Mouse (Mus musculus) adrenal gland, adult (tissue): ENCODE data around the gene Lhfpl2.
A peak's percentile ranks its signal among the peaks of the same experiment; 100 is the strongest.
"Not testable (repeated sequence)": the region's sequence is repeated elsewhere in the genome, so short reads cannot be mapped to it uniquely, and the experiment has no call there.

Experiments used
- DNase-seq, 2 experiments: peaks; one replicate each; pipeline ENCODE4 v3.0.0; 2022 to 2023; ENCODE audit warnings: low spot score in 1 of 2; ENCODE audit not compliant: inconsistent age in 2 of 2

Gene Lhfpl2

DNA sequence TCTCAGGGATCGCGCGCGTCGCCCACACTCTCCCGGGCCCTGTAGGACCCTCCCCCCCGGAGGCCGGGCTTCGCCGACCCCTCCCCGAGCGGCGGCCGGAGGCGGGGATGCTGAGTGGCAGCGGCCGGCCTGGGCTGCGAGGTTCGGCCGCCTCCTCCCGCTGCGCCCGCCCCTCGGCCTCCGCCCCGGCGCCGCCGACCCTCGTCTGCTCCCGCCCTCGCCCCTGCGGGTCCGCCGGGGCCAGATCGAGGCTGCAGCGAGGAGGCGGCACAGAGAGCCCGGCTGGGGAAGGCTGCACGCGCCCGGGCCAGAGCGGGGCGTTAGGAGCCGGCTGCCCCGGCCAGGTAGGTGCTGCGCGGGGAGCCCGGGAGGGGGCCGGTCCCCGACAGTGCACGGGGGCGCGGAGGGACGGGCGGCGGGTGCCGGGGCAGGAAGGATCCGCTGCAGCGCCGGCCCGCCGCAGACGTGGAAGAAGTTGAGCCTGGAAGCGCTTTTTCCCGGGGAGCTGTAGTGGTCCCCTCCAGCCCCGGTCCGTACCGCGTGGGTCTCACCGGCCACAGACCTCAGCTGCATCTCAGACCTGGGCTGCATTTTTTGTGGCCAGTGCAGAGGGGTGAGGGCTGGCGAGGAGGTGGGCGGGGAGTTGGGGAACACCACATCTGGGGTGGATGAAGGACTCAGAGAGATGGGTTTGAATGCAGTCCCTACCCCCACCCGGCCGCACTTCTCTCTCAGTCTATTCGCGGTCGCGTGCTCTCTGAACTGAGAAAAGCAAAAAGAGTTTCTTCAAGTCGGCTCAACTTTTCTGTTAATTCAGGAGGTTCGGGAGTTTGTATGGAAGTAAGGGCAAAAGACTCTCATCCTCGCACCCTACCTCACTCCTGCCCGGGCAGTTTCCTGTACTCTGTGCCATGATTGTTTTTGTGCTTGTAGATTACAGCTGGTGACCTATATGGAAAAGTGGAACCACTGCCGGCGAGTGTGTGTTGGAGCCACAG is at the start of gene Lhfpl2:
TSS of gene Lhfpl2 (plus strand) at position 234 of the 998 bp plus-strand sequence.
- DNase-seq, result peak; percentile 61 to 86

DNA sequence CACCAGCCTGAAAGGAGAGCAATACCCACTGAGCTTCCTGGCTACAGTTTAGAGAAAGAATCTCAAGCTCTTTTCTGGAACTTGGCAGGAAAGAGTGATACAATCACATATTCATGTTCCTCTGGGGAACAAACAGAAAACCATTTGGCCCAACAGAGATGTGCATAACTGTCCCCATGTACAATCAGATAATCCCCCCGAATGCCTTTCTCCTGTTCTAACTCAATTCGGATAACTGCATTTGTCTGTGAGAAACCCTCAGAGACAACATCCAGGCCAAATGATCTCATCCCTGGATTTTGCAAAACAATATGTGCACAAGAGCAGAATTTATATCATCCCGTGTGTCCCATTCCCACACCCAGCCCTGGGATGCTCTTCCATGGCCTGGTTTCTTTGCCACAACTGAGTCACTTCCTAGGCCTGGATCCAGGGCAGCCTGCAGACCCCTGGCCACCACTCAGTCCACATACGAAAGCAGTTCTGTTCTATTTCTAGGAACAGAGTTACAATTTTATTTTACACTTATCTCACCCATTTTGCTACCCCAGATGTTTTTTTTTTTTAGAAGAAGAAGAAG is 45.5 kb upstream of the Lhfpl2 start:
- no peak for DNase-seq

DNA sequence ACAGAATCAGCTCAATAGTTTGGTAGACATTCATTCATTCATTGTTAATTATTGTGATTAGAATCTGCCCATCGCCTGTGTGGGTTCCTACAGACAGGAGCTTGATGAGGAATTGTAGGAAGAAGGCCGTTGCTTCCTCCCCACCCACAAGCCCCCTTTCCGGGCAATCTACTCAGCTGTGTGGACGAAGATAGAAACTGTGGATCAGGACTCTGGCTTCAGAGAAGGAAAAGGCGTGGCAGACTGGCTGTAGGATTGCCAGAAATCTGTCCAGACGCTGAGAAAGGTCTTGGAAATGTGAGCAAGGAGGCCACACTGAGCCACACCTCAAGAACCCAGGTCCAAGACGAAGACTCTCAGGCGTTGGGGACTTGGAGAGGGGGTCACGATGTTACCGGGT is 43.6 kb upstream of the Lhfpl2 start:
- DNase-seq, result no peak

DNA sequence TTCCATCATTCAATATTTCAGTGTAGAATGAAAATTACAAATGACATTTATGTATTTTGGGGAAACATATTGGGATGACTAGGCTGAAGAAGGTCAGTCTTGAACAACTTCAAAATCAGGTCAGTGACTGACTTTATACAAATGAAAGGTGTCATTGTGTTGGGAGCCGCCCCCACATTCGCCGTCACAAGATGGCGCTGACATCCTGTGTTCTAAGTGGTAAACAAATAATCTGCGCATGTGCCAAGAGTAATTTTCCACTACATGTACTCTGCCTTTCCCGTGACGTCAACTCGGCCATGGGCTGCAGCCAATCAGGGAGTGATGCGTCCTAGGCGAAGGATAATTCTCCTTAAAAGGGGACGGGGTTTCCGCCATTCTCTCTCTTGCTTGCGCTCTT is 33.0 kb upstream of the Lhfpl2 start:
- not testable (repeated sequence) for DNase-seq

DNA sequence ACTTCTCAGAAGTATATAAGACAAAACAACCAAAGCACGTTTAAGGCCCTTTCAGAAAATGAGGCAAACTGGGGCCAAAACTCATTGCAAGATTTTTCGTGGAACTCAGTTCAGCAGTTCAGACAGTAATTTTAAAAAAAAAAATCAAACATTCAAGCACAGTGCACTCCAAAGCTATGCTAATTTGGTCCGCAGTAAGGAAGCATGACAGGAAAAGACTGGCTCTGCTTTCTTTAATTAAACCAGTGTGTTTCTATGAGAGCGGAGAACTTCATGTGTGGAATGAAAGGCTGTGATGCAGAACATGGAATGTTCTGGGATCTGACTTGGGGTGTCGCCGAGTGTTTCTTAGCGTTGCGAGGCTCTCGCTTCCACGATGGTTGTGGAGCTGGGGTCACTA is 28.4 kb upstream of the Lhfpl2 start:
- no peak for DNase-seq

DNA sequence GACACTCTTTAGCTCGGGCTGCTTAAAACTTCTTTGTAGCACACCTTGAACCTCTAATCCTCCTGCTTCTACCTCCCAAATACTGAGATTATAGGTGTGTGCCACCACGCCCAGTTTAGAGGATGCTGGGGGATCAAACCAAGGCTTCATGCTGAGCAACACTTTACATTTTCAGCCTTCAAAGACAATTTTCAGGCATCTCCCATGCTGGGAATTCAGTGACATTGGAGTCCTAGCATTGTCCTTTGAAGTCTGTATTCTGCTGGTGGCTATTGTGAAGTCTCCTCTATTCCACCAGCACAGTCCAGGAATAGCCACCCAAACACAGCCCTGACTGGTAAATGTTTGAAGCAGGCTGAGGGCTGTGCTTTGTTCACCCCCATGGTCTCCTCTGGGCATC is 27.0 kb upstream of the Lhfpl2 start:
- DNase-seq, result no peak

DNA sequence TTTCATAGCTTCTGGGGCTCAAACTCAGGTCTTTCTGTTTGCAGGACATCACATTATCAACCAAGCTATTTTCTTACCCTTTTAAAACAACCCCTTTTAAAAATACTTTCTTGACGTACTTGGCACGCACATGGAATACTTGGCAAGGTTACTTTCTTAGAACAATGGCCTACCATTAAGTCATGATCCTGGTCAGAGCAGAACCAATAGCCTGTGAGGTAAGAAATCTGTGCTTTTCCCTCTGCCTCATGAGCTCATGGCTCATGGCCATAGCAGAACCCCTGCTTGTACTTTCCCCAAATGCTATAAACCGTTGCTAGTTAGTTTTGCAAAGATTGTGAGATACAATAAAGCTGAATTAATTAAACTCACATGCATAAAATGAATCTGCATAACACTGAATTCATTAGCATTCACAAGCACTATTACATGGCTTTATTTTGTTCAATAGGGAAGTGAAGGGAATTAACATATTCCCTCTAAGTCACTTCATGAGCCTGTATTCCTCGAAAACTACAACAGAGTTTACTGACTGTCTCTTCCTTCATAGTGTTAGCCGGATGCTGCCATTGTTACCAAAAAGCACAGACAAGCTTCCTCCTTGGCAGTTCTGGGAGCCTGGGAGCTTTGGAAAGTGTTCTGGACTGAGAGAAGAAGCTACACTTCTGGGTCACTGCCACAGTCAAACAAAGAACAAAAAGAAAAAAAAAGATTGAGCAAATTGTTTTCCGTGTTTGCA is 20.1 kb upstream of the Lhfpl2 start:
- DNase-seq, result no peak

DNA sequence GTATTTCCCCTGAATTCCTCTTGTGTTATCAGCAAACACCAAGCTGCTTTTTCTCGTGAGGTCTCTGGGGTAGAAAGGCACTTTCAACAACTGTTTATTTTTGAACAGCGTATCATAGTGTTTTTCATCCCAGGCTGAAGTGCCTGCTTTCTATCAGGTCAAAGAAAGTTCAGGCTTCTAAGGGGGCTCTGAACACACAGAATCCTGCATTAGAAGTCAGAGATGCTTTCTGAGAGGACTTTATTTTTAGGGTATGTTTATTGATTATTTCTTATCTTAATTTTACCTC is 19.6 kb upstream of the Lhfpl2 start:
- no peak for DNase-seq

DNA sequence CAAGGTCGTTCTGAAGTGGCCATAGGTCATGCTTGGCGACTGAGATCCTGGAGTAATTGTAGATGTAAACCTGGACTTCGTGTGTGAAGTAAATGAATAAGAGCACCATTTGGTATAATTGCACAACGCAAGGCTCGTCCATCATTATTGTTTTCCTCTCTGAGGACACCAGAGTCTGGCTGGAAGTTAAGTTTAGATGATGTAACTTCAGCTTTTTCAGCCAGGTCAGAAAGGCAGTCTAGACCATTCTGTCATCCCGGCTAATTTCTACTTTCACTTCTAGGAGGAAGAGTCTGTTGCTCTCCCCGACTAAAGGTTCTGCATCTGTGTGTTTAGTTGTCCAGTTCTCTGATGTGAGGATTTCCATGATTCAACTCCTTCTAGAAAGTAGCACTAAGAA is 7.6 kb upstream of the Lhfpl2 start:
- peak in 1 of 2 experiments; percentile 81 for DNase-seq

DNA sequence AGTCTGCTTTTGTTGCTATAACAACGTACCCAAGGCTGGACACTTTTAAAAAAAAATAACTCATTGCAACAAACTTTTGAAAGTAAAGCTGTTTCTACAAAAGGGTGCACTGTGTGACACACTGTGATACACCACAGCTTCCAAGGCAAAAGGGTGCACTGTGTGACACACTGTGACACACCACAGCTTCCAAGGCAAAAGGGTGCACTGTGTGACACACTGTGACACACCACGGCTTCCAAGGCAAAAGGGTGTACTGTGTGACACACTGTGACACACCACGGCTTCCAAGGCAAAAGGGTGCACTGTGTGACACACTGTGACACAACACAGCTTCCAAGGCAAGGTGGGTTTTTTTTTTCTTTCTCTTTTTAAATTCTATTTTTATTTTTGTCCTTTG is 6.8 kb upstream of the Lhfpl2 start:
- DNase-seq, result peak in 1 of 2 experiments; percentile 51

DNA sequence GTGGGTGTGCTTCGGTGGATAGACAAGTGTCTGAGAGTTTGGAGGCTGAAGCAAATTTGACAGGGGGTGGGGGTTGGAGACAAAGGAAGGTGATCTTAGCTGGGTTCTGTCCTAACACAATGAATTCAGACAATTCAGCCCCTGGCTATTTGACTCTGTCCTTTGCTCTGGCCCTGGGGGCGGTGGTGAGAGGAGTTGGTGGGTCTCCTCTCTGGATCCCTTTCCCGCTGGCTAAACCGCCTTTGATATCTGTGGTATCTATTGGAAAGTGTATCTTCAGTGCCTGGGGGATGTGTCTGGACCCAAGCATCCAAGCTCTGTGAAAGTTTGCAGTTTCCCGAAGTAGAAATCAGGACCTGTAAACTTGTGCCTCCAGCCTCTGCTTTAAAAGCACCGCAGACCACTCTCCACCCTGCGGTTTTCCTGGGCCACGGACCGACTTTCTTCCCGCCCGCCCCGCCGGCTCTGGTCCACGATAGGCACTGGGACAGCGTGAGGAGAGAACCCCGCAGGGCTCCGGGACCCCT is 497 bp upstream of the Lhfpl2 start:
- DNase-seq, result no peak

DNA sequence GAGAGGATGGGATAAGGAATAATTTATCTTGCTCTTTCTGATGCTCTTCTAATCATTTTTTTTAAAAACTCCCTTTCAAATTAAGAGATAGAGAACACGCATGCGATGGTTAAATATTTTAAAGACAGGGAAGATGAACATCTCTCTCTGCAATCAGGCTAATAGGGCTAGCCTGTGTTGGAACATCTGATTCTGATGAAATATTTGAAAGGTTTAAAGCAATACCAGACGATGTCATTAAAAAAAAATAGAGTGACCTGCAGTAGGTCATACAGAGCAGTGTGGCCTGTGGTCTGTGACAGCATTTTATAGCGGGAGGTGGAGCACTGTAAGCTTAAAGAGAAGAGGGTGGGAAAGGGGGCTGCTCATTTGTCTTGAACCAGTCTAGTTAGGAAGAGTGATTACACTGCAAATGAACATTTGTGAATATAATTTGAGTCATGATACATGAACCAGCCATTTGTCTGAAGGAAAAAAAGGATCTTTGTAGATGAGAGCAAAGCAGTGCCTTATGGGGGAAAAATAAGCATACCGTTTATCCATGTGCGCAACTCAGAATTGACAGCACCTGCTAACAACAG is 1.1 kb downstream of the Lhfpl2 start:
- peak in 1 of 2 experiments; percentile 63 for DNase-seq

DNA sequence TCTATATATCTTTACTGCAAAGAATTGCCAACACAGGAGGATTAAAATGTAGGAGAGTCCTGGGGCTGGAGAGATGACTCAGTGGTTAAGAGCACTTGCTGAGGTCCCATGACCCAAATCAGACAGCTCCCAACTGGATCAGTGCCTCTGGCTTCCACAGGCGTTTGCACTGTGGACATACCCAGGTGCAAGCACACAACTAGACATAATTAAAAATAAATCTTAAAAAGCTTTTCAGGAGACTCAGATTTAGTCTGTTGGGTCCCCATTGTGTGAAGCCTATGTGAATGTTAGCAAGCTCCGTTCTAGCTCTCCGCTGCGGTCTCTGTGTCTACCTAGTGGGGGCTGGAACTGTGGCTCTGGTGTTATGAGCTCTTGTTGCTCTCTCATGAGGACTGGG is 1.8 kb downstream of the Lhfpl2 start:
- peak in 1 of 2 experiments; percentile 57 for DNase-seq

DNA sequence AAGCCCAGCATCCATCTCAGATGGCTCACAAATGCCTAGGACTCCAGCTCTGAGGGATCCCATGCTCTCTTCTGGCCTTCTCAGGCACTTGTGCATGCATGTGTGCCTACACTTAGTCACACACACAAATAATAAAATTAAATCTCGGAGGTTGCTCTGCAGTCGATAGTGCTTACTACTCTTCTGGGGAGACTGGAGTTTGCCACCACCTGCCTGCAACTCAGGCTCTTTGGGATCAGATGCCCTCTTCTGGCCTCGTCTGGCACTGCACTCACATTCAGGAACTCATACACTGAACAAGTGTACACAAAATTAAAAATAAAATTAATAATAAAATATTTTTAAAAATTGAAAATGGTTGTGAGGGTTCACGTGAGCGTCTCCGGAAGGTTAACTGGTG is 2.2 kb downstream of the Lhfpl2 start:
- DNase-seq, result peak; percentile 65 to 85

DNA sequence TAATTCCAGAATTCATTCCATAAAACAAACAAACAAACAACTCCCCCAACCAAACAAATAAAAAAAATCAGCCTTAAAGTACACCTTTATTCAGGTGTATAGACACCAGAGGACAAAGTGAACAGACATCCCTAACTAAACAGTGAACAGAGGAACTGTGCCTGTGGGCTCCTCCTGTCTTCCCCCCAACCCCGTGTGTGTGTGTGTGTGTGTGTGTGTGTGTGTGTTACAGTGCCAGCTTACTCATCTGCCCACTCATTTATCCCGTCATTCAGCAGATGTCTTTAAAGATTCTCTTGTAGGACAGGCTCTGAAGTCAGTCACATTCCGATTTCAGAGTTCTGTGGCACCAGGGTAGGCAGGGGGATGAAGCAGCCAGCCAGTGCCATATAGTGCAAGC is 2.9 kb downstream of the Lhfpl2 start:
- no peak for DNase-seq

DNA sequence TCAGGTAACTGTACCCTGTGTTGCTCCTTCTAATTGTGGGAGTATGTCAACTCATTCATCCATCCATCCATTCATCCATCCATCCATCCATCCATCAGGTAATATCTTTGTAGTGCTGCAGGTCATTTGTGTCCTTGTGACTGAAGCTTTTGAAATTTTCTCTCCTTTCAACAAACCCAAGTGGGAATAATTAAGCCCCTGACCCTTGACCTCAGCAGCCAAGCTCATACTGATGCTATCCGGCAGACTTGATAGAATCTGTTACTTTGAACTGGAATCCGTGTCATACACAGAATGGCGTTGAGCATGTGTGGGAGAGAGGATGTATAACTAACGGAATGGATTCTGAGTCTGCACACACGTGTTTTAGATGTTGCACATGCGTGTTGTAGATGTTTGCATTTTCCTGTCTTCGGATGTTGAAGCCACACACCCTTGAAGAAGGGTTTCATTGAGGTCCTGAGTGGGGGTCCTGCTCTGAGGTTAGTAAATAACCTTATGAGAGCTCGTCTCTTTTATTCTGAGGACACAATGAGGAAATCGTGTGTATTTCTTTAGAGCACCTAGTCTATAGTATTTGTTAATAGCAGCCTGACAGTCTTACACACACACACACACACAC is 3.8 kb downstream of the Lhfpl2 start:
- DNase-seq, result no peak

DNA sequence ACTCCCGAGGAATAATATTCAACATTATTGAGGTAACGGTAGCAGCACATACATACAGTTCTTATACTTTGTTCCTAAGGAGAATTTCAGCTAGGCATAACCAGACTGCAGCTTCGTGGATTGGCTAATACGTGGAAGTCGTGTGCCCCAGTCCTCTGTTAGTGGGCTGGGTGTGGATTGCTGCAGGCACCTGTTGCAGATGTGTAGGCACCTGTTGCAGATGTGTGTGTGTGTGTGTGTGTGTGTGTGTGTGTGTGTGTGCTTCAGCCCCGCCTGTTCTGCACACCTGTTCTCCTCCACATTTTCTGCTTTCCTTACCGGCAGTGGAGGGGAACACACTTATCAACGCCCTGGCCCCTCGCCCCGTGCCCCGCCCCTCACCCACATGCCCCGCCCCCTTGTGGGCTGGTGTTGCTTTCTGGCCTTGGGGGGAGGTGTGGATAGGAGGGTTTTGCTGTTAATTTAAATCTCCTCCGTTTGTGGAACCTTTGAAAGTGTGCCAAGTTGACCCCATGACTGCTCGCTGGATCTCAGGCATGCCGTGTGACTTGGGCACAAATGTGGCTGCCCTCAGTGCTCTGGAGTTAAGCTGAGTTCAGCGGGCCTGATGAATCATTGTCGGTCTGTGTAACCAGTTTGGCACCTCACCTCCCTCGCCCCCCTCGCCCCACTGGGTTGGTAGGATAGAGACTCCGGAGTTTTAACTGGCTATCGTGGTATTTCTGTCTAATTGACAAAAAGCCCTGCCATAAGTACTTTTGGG is 4.9 kb downstream of the Lhfpl2 start:
- peak; percentile 45 to 77 for DNase-seq

DNA sequence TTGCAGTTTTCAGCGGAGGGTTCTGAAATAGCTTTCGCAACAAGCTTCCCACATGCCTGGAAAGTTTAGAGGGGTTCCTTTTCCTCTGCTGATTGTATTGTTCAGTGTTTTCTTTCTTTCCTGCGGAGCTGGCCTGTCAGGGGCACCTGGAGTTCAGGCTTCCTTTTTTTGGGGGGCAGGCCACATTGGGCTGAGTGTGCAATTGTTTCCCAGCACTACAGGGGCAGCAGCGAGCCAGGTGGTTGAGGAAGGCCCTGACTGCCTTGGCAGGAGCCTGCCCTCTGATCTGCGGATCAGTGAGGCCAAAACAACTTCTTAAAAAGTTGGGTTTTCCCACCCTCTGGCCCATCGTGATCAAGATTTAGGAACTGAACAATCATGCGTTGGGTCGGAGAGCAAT is 5.6 kb downstream of the Lhfpl2 start:
- no peak for DNase-seq

DNA sequence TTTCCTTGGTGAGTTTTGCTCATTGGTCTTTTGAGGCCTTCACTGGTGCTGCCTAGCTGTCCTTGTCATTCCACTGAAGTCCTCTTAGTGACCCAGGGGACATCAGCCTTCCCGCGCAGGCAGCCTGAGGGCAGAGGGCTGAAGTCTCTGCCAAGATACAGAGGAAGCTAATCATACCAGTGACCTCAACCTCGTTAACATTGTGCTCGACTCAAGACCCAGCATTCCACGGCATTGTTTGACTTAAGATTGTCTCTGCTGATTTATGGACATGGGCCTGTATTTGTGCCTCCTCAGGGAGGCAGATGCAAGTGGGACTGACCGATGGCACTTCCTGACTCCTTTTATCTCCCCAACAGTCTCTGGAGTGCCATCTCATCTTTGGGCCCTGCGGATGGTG is 7.0 kb downstream of the Lhfpl2 start:
- peak; percentile 62 to 86 for DNase-seq
